Mouse (Mus musculus): ENCODE results near the gene E130114P18Rik. TPM values are rescaled to one million over a fixed set of nuclear protein-coding genes. Genes with fewer than 3 reads are reported as not detected.

Gene E130114P18Rik
- polyA plus RNA-seq (2015; fragmentation: Nextera tagmentation; extraction: Ambion mirVana) = 64.7 and 71.1 TPM in 2 replicates

- ATAC-seq = peak; percentile 74
- H3K4me1 ChIP-seq = peaks cover 43% of the 10 kb centered on the region
- under 1% methylated on average over 32 of the region's 37 CpGs for WGBS
- H3K36me3 ChIP-seq (ENCODE audit: poor library complexity, severe bottlenecking) = peaks cover 1% of the 10 kb centered on the region
- peak within 1 kb of the TSS; percentile 98 for H3K27ac ChIP-seq
- peak within 1 kb of the TSS; percentile 100 for H3K9ac ChIP-seq
- 0 out of 2 replicates have a peak, but pooled peaks cover 3% of the 10 kb centered on the region for H3K27me3 ChIP-seq
- H3K4me3 ChIP-seq = peak within 1 kb of the TSS; percentile 96
- H3K9me3 ChIP-seq (replicated peaks) = no peaks in the 10 kb centered on the region
- peak within 1 kb of the TSS; percentile 82 for H3K4me2 ChIP-seq
Measured at GRCm38 (mm10) chr4:97777706-97778176, at the start of gene E130114P18Rik. E130114P18Rik (minus strand) TSS chr4:97778078.

GRCm38 (mm10) chr4:97827115-97827514 lies 49.2 kb upstream of the E130114P18Rik start:
- ATAC-seq = no peak; the same call in 1 of the 2 replicates
- Histone ChIP-seq H3K27ac (peak overlapping the region; percentile 54), H3K4me1 (peaks cover 75% of the 10 kb centered on the region), H3K4me2 (no peak overlapping the region), H3K27me3 (no peaks in the 10 kb centered on the region), H3K9ac (no peak overlapping the region), H3K9me3 (replicated peaks) (no peaks in the 10 kb centered on the region), H3K36me3 (ENCODE audit: poor library complexity, severe bottlenecking) (no peaks in the 10 kb centered on the region), H3K4me3 (no peak overlapping the region)
- WGBS = 23% methylated on average over 6 of the region's 6 CpGs

GRCm38 (mm10) chr4:97825841-97826240 lies 48.0 kb upstream of the E130114P18Rik start:
- Histone ChIP-seq H3K9me3 (replicated peaks) (no peaks in the 10 kb centered on the region), H3K4me3 (no peak overlapping the region), H3K27ac (peak overlapping the region; percentile 51; the same call in 1 of the 2 replicates), H3K4me2 (no peak overlapping the region), H3K36me3 (ENCODE audit: poor library complexity, severe bottlenecking) (no peaks in the 10 kb centered on the region), H3K27me3 (no peaks in the 10 kb centered on the region), H3K4me1 (peaks cover 71% of the 10 kb centered on the region), H3K9ac (no peak overlapping the region)
- ATAC-seq = peak; percentile 50; the same call in 1 of the 2 replicates
- WGBS = 46% methylated on average over 4 of the region's 4 CpGs

- ATAC-seq = no peak
- Histone ChIP-seq H3K36me3 (ENCODE audit: poor library complexity, severe bottlenecking) (no peaks in the 10 kb centered on the region), H3K4me3 (no peak overlapping the region), H3K9me3 (replicated peaks) (no peaks in the 10 kb centered on the region), H3K4me1 (peaks cover 67% of the 10 kb centered on the region), H3K27ac (no peak overlapping the region; the same call in 1 of the 2 replicates), H3K27me3 (no peaks in the 10 kb centered on the region), H3K9ac (no peak overlapping the region), H3K4me2 (no peak overlapping the region)
- WGBS = 29% methylated on average over 4 of the region's 4 CpGs
Measured at GRCm38 (mm10) chr4:97825432-97825831, 47.6 kb upstream of the E130114P18Rik start.

- H3K27me3 ChIP-seq = no peaks in the 10 kb centered on the region
- peak overlapping the region; percentile 53; the same call in 1 of the 2 replicates for H3K27ac ChIP-seq
- H3K4me1 ChIP-seq = peaks cover 61% of the 10 kb centered on the region
- no peaks in the 10 kb centered on the region for H3K9me3 ChIP-seq (replicated peaks)
- H3K4me2 ChIP-seq = peak overlapping the region; percentile 1; the same call in 1 of the 2 replicates
- ATAC-seq = peak; percentile 46; the same call in 1 of the 2 replicates
- no peak overlapping the region for H3K4me3 ChIP-seq
- 26% methylated on average over 4 of the region's 4 CpGs for WGBS
- H3K9ac ChIP-seq = no peak overlapping the region
- H3K36me3 ChIP-seq (ENCODE audit: poor library complexity, severe bottlenecking) = no peaks in the 10 kb centered on the region
Measured at GRCm38 (mm10) chr4:97824451-97824850, 46.6 kb upstream of the E130114P18Rik start.

- ATAC-seq = no peak
- Histone ChIP-seq H3K4me1 (peaks cover 66% of the 10 kb centered on the region), H3K27ac (no peak overlapping the region), H3K4me3 (no peak overlapping the region), H3K9me3 (replicated peaks) (no peaks in the 10 kb centered on the region), H3K4me2 (no peak overlapping the region), H3K9ac (no peak overlapping the region), H3K36me3 (ENCODE audit: poor library complexity, severe bottlenecking) (no peaks in the 10 kb centered on the region), H3K27me3 (no peaks in the 10 kb centered on the region)
- 84% methylated on average over 6 of the region's 6 CpGs for WGBS
Measured at GRCm38 (mm10) chr4:97823512-97823911, 45.6 kb upstream of the E130114P18Rik start.

- Histone ChIP-seq H3K4me1 (peaks cover 66% of the 10 kb centered on the region), H3K4me3 (no peak overlapping the region), H3K9me3 (replicated peaks) (no peaks in the 10 kb centered on the region), H3K36me3 (ENCODE audit: poor library complexity, severe bottlenecking) (no peaks in the 10 kb centered on the region), H3K9ac (no peak overlapping the region), H3K27ac (no peak overlapping the region), H3K27me3 (no peaks in the 10 kb centered on the region), H3K4me2 (no peak overlapping the region)
- WGBS = 87% methylated on average over 4 of the region's 4 CpGs
- no peak for ATAC-seq
Measured at GRCm38 (mm10) chr4:97821556-97822251, 43.8 kb upstream of the E130114P18Rik start.

GRCm38 (mm10) chr4:97820474-97821259 lies 42.8 kb upstream of the E130114P18Rik start:
- Histone ChIP-seq H3K36me3 (ENCODE audit: poor library complexity, severe bottlenecking) (no peaks in the 10 kb centered on the region), H3K9me3 (replicated peaks) (no peaks in the 10 kb centered on the region), H3K4me2 (no peak overlapping the region), H3K4me1 (peaks cover 56% of the 10 kb centered on the region), H3K27me3 (no peaks in the 10 kb centered on the region), H3K27ac (no peak overlapping the region), H3K4me3 (no peak overlapping the region), H3K9ac (no peak overlapping the region)
- WGBS = 84% methylated on average over 4 of the region's 4 CpGs
- no peak for ATAC-seq

GRCm38 (mm10) chr4:97819101-97819500 lies 41.2 kb upstream of the E130114P18Rik start:
- Histone ChIP-seq H3K4me1 (peaks cover 41% of the 10 kb centered on the region), H3K36me3 (ENCODE audit: poor library complexity, severe bottlenecking) (no peaks in the 10 kb centered on the region), H3K9ac (no peak overlapping the region), H3K4me3 (no peak overlapping the region), H3K27ac (no peak overlapping the region), H3K4me2 (no peak overlapping the region), H3K27me3 (no peaks in the 10 kb centered on the region), H3K9me3 (replicated peaks) (no peaks in the 10 kb centered on the region)
- WGBS = 85% methylated on average over 8 of the region's 8 CpGs
- no peak for ATAC-seq

GRCm38 (mm10) chr4:97818498-97818897 lies 40.6 kb upstream of the E130114P18Rik start:
- no peak overlapping the region for H3K27ac ChIP-seq
- H3K36me3 ChIP-seq (ENCODE audit: poor library complexity, severe bottlenecking) = no peaks in the 10 kb centered on the region
- no peak overlapping the region for H3K4me2 ChIP-seq
- H3K9ac ChIP-seq = no peak overlapping the region
- no peak for ATAC-seq
- H3K4me3 ChIP-seq = no peak overlapping the region
- no peaks in the 10 kb centered on the region for H3K9me3 ChIP-seq (replicated peaks)
- no peaks in the 10 kb centered on the region for H3K27me3 ChIP-seq
- H3K4me1 ChIP-seq = peaks cover 41% of the 10 kb centered on the region
- 71% methylated on average over 3 of the region's 3 CpGs for WGBS

- 77% methylated on average over 1 of the region's 1 CpGs for WGBS
- no peak for ATAC-seq
- Histone ChIP-seq H3K9ac (no peak overlapping the region), H3K36me3 (ENCODE audit: poor library complexity, severe bottlenecking) (no peaks in the 10 kb centered on the region), H3K4me3 (no peak overlapping the region), H3K4me1 (peaks cover 34% of the 10 kb centered on the region), H3K27ac (no peak overlapping the region), H3K27me3 (no peaks in the 10 kb centered on the region), H3K4me2 (no peak overlapping the region), H3K9me3 (replicated peaks) (no peaks in the 10 kb centered on the region)
Measured at GRCm38 (mm10) chr4:97817741-97818140, 39.9 kb upstream of the E130114P18Rik start.

GRCm38 (mm10) chr4:97816753-97817152 lies 38.9 kb upstream of the E130114P18Rik start:
- WGBS = 81% methylated on average over 3 of the region's 3 CpGs

More at GRCm38 (mm10) chr4:97816753-97817152, 38.9 kb upstream of the E130114P18Rik start:
- Histone ChIP-seq H3K27ac (peak overlapping the region; percentile 19; the same call in 1 of the 2 replicates), H3K27me3 (no peaks in the 10 kb centered on the region), H3K4me2 (no peak overlapping the region), H3K4me3 (no peak overlapping the region), H3K4me1 (peaks cover 34% of the 10 kb centered on the region), H3K9ac (no peak overlapping the region), H3K36me3 (ENCODE audit: poor library complexity, severe bottlenecking) (no peaks in the 10 kb centered on the region), H3K9me3 (replicated peaks) (no peaks in the 10 kb centered on the region)
- ATAC-seq = no peak
